Mouse (Mus musculus): Measurements from ENCODE around the gene Rbpj.

DNA sequence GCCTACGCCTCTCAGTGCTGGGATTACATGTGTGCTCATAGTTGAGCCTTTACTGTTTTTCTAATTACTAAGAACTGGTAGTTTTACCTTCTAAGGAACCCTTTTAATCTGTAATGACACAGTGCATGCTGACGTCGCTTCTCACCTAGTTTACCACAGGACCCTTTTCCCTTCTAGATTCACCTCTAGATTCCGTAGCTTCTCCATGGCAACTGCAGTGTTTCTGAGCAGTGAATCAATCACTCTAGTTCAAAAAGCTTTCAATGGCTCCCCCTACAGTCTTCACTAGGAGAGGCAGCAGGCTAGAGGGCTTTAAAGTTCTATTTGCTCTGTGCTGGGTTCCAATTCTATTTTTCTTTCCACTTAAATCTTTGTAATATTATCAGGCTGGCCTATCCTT lies 128.3 kb downstream of the Rbpj start:
- peak; percentile 52 for TF ChIP-seq CTCF (IDR thresholded peaks at IDR 0.05; ENCODE audit: low read depth, low read length)
- TF ChIP-seq POLR2A (IDR thresholded peaks at IDR 0.05; ENCODE audit: extremely low read depth, insufficient read depth, low read length): no peak

Data from liver, adult 2 months (tissue).